Mouse (Mus musculus): ENCODE measurements around the gene Gm29776.

DNA sequence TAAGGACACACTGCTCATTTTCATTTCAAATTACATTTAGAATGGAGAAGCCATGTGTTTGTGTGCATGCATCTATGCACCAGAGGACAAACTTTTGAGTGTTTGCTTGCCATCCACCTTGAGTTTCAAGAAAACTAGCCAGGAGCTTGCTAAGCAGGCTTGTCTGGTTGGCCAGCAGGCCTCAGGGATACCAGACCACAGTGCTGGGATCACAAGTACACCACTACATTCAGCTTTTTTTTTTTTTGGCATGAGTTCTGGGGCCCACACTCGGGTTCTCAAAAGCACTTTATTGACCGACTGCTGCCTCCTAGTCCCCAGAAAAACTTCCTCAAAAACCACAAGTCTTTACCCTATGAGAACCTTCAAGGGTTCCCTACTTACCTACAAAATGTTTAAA is 24.3 kb downstream of the Gm29776 start:
- TF ChIP-seq CTCF (IDR thresholded peaks at IDR 0.05; ENCODE audit: insufficient read depth, low read length) (no peak), POLR2A (IDR thresholded peaks at IDR 0.05; ENCODE audit: borderline replicate concordance, extremely low read depth, low read depth, low read length) (no peak)

Measured in lung, adult 2 months (tissue).